Mouse (Mus musculus): ENCODE data around the gene Ccdc106. TPM values are rescaled to one million over a fixed set of nuclear protein-coding genes. Genes with fewer than 3 reads are reported as not detected.
"Not testable (repeated sequence)": the region's sequence is repeated elsewhere in the genome, so short reads cannot be mapped to it uniquely, and the experiment has no call there.

Ccdc106 gene
- polyA plus RNA-seq, 1 experiment from 2014 or later, result 17.4 TPM

GRCm38 (mm10) chr7:4996003-4996895 lies 24.1 kb upstream of the Ccdc106 start, which contains the start of gene Zfp579:
TSS of gene Zfp579 (minus strand) at chr7:4996158.
- H3K4me1 ChIP-seq, result peaks cover 33% of the 10 kb centered on the region
- H3K9ac ChIP-seq, result peak within 1 kb of the TSS; percentile 95
- H3K27me3 ChIP-seq, result peaks cover 23% of the 10 kb centered on the region
- peak within 1 kb of the TSS; percentile 89 for H3K4me2 ChIP-seq (replicated peaks)
- H3K36me3 ChIP-seq, result peaks cover 29% of the 10 kb centered on the region
- H3K4me3 ChIP-seq, result peak within 1 kb of the TSS; percentile 77
- H3K27ac ChIP-seq, result peak within 1 kb of the TSS; percentile 78
- no peaks in the 10 kb centered on the region; the same call in 1 of the 2 replicates for H3K9me3 ChIP-seq (replicated peaks)
- WGBS, result 5% methylated on average over 15 of the region's 26 CpGs
- peak; percentile 86 for ATAC-seq (ENCODE audit: low FRiP score)

- WGBS, result 66% methylated on average over 8 of the region's 8 CpGs
These were observed 23.4 kb upstream of the Ccdc106 start for GRCm38 (mm10) chr7:4996934-4997333.

GRCm38 (mm10) chr7:4999876-5000275 lies 20.5 kb upstream of the Ccdc106 start:
- peaks cover 4% of the 10 kb centered on the region for H3K27me3 ChIP-seq
- H3K4me3 ChIP-seq, result no peak overlapping the region
- H3K36me3 ChIP-seq, result no peaks in the 10 kb centered on the region
- WGBS, result 60% methylated on average over 2 of the region's 2 CpGs
- peaks cover 12% of the 10 kb centered on the region for H3K4me1 ChIP-seq
- H3K9me3 ChIP-seq (replicated peaks), result no peaks in the 10 kb centered on the region
- H3K27ac ChIP-seq, result no peak overlapping the region
- no peak overlapping the region for H3K9ac ChIP-seq
- H3K4me2 ChIP-seq (replicated peaks), result no peak overlapping the region
- no peak for ATAC-seq (ENCODE audit: low FRiP score)

More at GRCm38 (mm10) chr7:4996934-4997333, 23.4 kb upstream of the Ccdc106 start:
- no peak for ATAC-seq (ENCODE audit: low FRiP score)
- Histone ChIP-seq H3K36me3 (peaks cover 22% of the 10 kb centered on the region), H3K4me1 (peaks cover 33% of the 10 kb centered on the region), H3K27ac (peak overlapping the region; percentile 78; the same call in 1 of the 2 replicates), H3K4me2 (replicated peaks) (peak overlapping the region; percentile 89), H3K9me3 (replicated peaks) (no peaks in the 10 kb centered on the region; the same call in 1 of the 2 replicates), H3K27me3 (peaks cover 23% of the 10 kb centered on the region), H3K9ac (peak overlapping the region; percentile 95), H3K4me3 (peak overlapping the region; percentile 77)

- H3K36me3 ChIP-seq, result peaks cover 21% of the 10 kb centered on the region
- not testable (repeated sequence) for H3K4me1 ChIP-seq; H3K9ac ChIP-seq; ATAC-seq (ENCODE audit: low FRiP score); H3K4me3 ChIP-seq; H3K4me2 ChIP-seq (replicated peaks); H3K27ac ChIP-seq; H3K27me3 ChIP-seq; H3K9me3 ChIP-seq (replicated peaks)
- 72% methylated on average over 8 of the region's 8 CpGs for WGBS
These were observed 17.5 kb upstream of the Ccdc106 start for GRCm38 (mm10) chr7:5002876-5003275.

- Histone ChIP-seq H3K4me1 (peaks cover 3% of the 10 kb centered on the region; the same call in 1 of the 2 replicates), H3K27ac (no peak overlapping the region), H3K4me3 (no peak overlapping the region), H3K9ac (no peak overlapping the region), H3K36me3 (peaks cover 71% of the 10 kb centered on the region), H3K27me3 (no peaks in the 10 kb centered on the region), H3K9me3 (replicated peaks) (no peaks in the 10 kb centered on the region), H3K4me2 (replicated peaks) (no peak overlapping the region)
- WGBS, result 96% methylated on average over 26 of the region's 26 CpGs
- no peak for ATAC-seq (ENCODE audit: low FRiP score)
These were observed 12.1 kb upstream of the Ccdc106 start for GRCm38 (mm10) chr7:5008229-5008628.

GRCm38 (mm10) chr7:5012681-5013513 lies 7.5 kb upstream of the Ccdc106 start:
- no peaks in the 10 kb centered on the region for H3K27me3 ChIP-seq
- no peak overlapping the region for H3K9ac ChIP-seq
- peak overlapping the region; percentile 4; the same call in 1 of the 2 replicates for H3K4me3 ChIP-seq
- peaks cover 11% of the 10 kb centered on the region for H3K4me1 ChIP-seq
- no peak overlapping the region for H3K27ac ChIP-seq
- ATAC-seq (ENCODE audit: low FRiP score), result no peak
- H3K36me3 ChIP-seq, result peaks cover 56% of the 10 kb centered on the region
- WGBS, result 93% methylated on average over 27 of the region's 27 CpGs
- H3K4me2 ChIP-seq (replicated peaks), result 0 out of 2 replicates have a peak overlapping the region, but pooled peaks have one; percentile 4
- H3K9me3 ChIP-seq (replicated peaks), result no peaks in the 10 kb centered on the region

GRCm38 (mm10) chr7:5014251-5015117 lies 5.9 kb upstream of the Ccdc106 start, which contains the start of the genes Zfp524 and Fiz1:
TSS of gene Zfp524 (plus strand) at chr7:5014415.
TSS of gene Fiz1 (minus strand) at chr7:5014697.
- no peaks in the 10 kb centered on the region for H3K27me3 ChIP-seq
- peak within 1 kb of the TSS; percentile 78 for H3K9ac ChIP-seq
- H3K4me3 ChIP-seq, result peak within 1 kb of the TSS; percentile 62
- peaks cover 42% of the 10 kb centered on the region for H3K36me3 ChIP-seq
- H3K4me1 ChIP-seq, result peaks cover 11% of the 10 kb centered on the region
- H3K27ac ChIP-seq, result peak within 1 kb of the TSS; percentile 99
- ATAC-seq (ENCODE audit: low FRiP score), result peak; percentile 84
- no peaks in the 10 kb centered on the region for H3K9me3 ChIP-seq (replicated peaks)
- WGBS, result under 1% methylated on average over 41 of the region's 42 CpGs
- peak within 1 kb of the TSS; percentile 57 for H3K4me2 ChIP-seq (replicated peaks)

- H3K27me3 ChIP-seq, result no peaks in the 10 kb centered on the region
- no peaks in the 10 kb centered on the region for H3K9me3 ChIP-seq (replicated peaks)
- peak within 1 kb of the TSS; percentile 62 for H3K4me3 ChIP-seq
- peak within 1 kb of the TSS; percentile 99 for H3K27ac ChIP-seq
- ATAC-seq (ENCODE audit: low FRiP score), result peak; percentile 82
- H3K4me1 ChIP-seq, result peaks cover 11% of the 10 kb centered on the region
- under 1% methylated on average over 60 of the region's 76 CpGs for WGBS
- peaks cover 33% of the 10 kb centered on the region for H3K36me3 ChIP-seq
- H3K9ac ChIP-seq, result peak within 1 kb of the TSS; percentile 78
- H3K4me2 ChIP-seq (replicated peaks), result peak within 1 kb of the TSS; percentile 57
These were observed 5.0 kb upstream of the Ccdc106 start, which contains the start of gene Gm44973 for GRCm38 (mm10) chr7:5015118-5016001. TSS of gene Gm44973 (plus strand) at chr7:5015496.

- peak overlapping the region; percentile 78; the same call in 1 of the 2 replicates for H3K9ac ChIP-seq
- peak overlapping the region; percentile 62 for H3K4me3 ChIP-seq
- no peak for ATAC-seq (ENCODE audit: low FRiP score)
- 64% methylated on average over 3 of the region's 3 CpGs for WGBS
- H3K27me3 ChIP-seq, result no peaks in the 10 kb centered on the region
- peaks cover 26% of the 10 kb centered on the region for H3K36me3 ChIP-seq
- peaks cover 14% of the 10 kb centered on the region for H3K4me1 ChIP-seq
- peak overlapping the region; percentile 99 for H3K27ac ChIP-seq
- H3K4me2 ChIP-seq (replicated peaks), result peak overlapping the region; percentile 57
- no peaks in the 10 kb centered on the region for H3K9me3 ChIP-seq (replicated peaks)
These were observed 4.3 kb upstream of the Ccdc106 start for GRCm38 (mm10) chr7:5016057-5016456.

- WGBS, result 100% methylated on average over 2 of the region's 2 CpGs
- H3K36me3 ChIP-seq, result peaks cover 18% of the 10 kb centered on the region
- H3K4me1 ChIP-seq, result peaks cover 20% of the 10 kb centered on the region
- no peak overlapping the region for H3K9ac ChIP-seq
- H3K27me3 ChIP-seq, result no peaks in the 10 kb centered on the region
- no peak for ATAC-seq (ENCODE audit: low FRiP score)
- no peak overlapping the region for H3K4me2 ChIP-seq (replicated peaks)
- no peak overlapping the region for H3K4me3 ChIP-seq
- no peak overlapping the region for H3K27ac ChIP-seq
- no peaks in the 10 kb centered on the region for H3K9me3 ChIP-seq (replicated peaks)
These were observed 3.4 kb upstream of the Ccdc106 start for GRCm38 (mm10) chr7:5016920-5017319.

Data from hindbrain, embryonic 12.5 days (tissue).